In genomic region chr5:4893852-4894207, GRCm38 (mm10) we compare ENCODE assay signal across 16 mouse cellular contexts.
DNase-seq lines count a peak whose midpoint lies in the region; ATAC-seq lines count a peak whose summit lies in the region.
"Had no signal": no experiment of that assay in that cellular context is flagged by ENCODE, and none has a peak within 500 bp of the region (broad histone marks: within the 10 kb centered on the region; RNA-seq: fewer than 3 reads in every experiment).

No protein-coding gene starts in this region.

- H3K9ac ChIP-seq in forebrain, embryonic 15.5 days (replicated peaks) = no peak overlapping the region
- H3K9ac ChIP-seq in kidney, embryonic 16.5 days (replicated peaks; ENCODE audit: low read length) = no peak overlapping the region
- H3K9ac ChIP-seq in embryonic facial prominence, embryonic 12.5 days = no peak overlapping the region
- no peak overlapping the region for H3K9ac ChIP-seq in midbrain, embryonic 13.5 days (replicated peaks)
- H3K9ac ChIP-seq: liver, embryonic 14.5 days had no signal

- ATAC-seq in forebrain, embryonic 15.5 days (replicated peaks) = 0 out of 2 replicates have a peak, but pooled peaks have one; percentile 38
- ATAC-seq in kidney, embryonic 16.5 days (ENCODE audit: low FRiP score, low TSS enrichment) = no peak
- no peak for ATAC-seq in embryonic facial prominence, embryonic 12.5 days (ENCODE audit: insufficient number of reproducible peaks, insufficient read depth, low FRiP score, low TSS enrichment)
- ATAC-seq in midbrain, embryonic 13.5 days = peak; percentile 59

- H3K36me3 ChIP-seq in forebrain, embryonic 15.5 days = no peaks in the 10 kb centered on the region
- H3K36me3 ChIP-seq in forebrain, embryonic 10.5 days (replicated peaks) = no peaks in the 10 kb centered on the region
- no peaks in the 10 kb centered on the region for H3K36me3 ChIP-seq in kidney, embryonic 16.5 days (ENCODE audit: insufficient read depth, low read length)
- H3K36me3 ChIP-seq in embryonic facial prominence, embryonic 12.5 days = no peaks in the 10 kb centered on the region
- no peaks in the 10 kb centered on the region for H3K36me3 ChIP-seq in midbrain, embryonic 13.5 days

- H3K4me1 ChIP-seq in forebrain, embryonic 15.5 days = peaks cover 19% of the 10 kb centered on the region
- H3K4me1 ChIP-seq in forebrain, embryonic 10.5 days = peaks cover 30% of the 10 kb centered on the region
- H3K4me1 ChIP-seq in kidney, embryonic 16.5 days (ENCODE audit: insufficient read depth, low read length) = peaks cover 14% of the 10 kb centered on the region
- H3K4me1 ChIP-seq in embryonic facial prominence, embryonic 12.5 days = peaks cover 24% of the 10 kb centered on the region
- H3K4me1 ChIP-seq in midbrain, embryonic 13.5 days (replicated peaks) = peaks cover 38% of the 10 kb centered on the region

- no peaks in the 10 kb centered on the region for H3K9me3 ChIP-seq in forebrain, embryonic 15.5 days
- H3K9me3 ChIP-seq in forebrain, embryonic 10.5 days = no peaks in the 10 kb centered on the region
- H3K9me3 ChIP-seq in kidney, embryonic 16.5 days (ENCODE audit: low read length) = no peaks in the 10 kb centered on the region
- H3K9me3 ChIP-seq in embryonic facial prominence, embryonic 12.5 days = no peaks in the 10 kb centered on the region
- H3K9me3 ChIP-seq in midbrain, embryonic 13.5 days = no peaks in the 10 kb centered on the region

- no peak overlapping the region for H3K4me2 ChIP-seq in forebrain, embryonic 15.5 days (replicated peaks)
- H3K4me2 ChIP-seq in kidney, embryonic 16.5 days (replicated peaks; ENCODE audit: low read depth, low read length) = no peak overlapping the region
- H3K4me2 ChIP-seq in embryonic facial prominence, embryonic 12.5 days (replicated peaks) = no peak overlapping the region
- H3K4me2 ChIP-seq in midbrain, embryonic 13.5 days (replicated peaks) = no peak overlapping the region
- H3K4me2 ChIP-seq: heart, embryonic 11.5 days had no signal

- WGBS in forebrain, embryonic 15.5 days = 88% methylated on average over 5 of the region's 5 CpGs
- WGBS in forebrain, embryonic 10.5 days = 95% methylated on average over 5 of the region's 5 CpGs
- whole genome bisulfite sequencing in kidney, embryonic 16.5 days = 67% methylated on average over 5 of the region's 5 CpGs
- 72% methylated on average over 5 of the region's 5 CpGs for WGBS in embryonic facial prominence, embryonic 12.5 days
- 77% methylated on average over 5 of the region's 5 CpGs for whole genome bisulfite sequencing in midbrain, embryonic 13.5 days

- DNase-seq in forebrain, embryonic 10.5 days (ENCODE audit: extremely low spot score, low spot score) = no peak
- no peak for DNase-seq in kidney, postnatal 4 days
- no peak for DNase-seq in layer of hippocampus, adult 9-10 months (ENCODE audit: low spot score)
- DNase-seq in thymus, postnatal 0 days (ENCODE audit: low spot score) = no peak
- DNase-seq: adrenal gland, postnatal 25 days; cerebellum, postnatal 36 days; gastrocnemius, postnatal 25 days; kidney, adult 11 months; kidney, postnatal 36 days; thymus, postnatal 36 days had no signal

- H3K27me3 ChIP-seq in forebrain, embryonic 15.5 days = no peaks in the 10 kb centered on the region
- H3K27me3 ChIP-seq in forebrain, embryonic 10.5 days (ENCODE audit: poor library complexity, severe bottlenecking) = no peaks in the 10 kb centered on the region
- H3K27me3 ChIP-seq in kidney, embryonic 16.5 days (ENCODE audit: insufficient read depth, low read length) = no peaks in the 10 kb centered on the region
- no peaks in the 10 kb centered on the region for H3K27me3 ChIP-seq in embryonic facial prominence, embryonic 12.5 days
- H3K27me3 ChIP-seq in midbrain, embryonic 13.5 days = no peaks in the 10 kb centered on the region

- no peak overlapping the region for H3K4me3 ChIP-seq in forebrain, embryonic 15.5 days
- no peak overlapping the region for H3K4me3 ChIP-seq in forebrain, embryonic 10.5 days
- no peak overlapping the region for H3K4me3 ChIP-seq in kidney, embryonic 16.5 days (ENCODE audit: low read length)
- no peak overlapping the region for H3K4me3 ChIP-seq in embryonic facial prominence, embryonic 12.5 days
- no peak overlapping the region for H3K4me3 ChIP-seq in midbrain, embryonic 13.5 days (replicated peaks)

- peak overlapping the region; percentile 54 for H3K27ac ChIP-seq in forebrain, embryonic 15.5 days (replicated peaks)
- H3K27ac ChIP-seq in forebrain, embryonic 10.5 days = no peak overlapping the region
- peak overlapping the region; percentile 53 for H3K27ac ChIP-seq in kidney, embryonic 16.5 days (ENCODE audit: low read length)
- peak overlapping the region; percentile 73 for H3K27ac ChIP-seq in embryonic facial prominence, embryonic 12.5 days
- peak overlapping the region; percentile 80 for H3K27ac ChIP-seq in midbrain, embryonic 13.5 days
- H3K27ac ChIP-seq: liver, embryonic 14.5 days had no signal

Comparison
In these comparisons a context has a peak if more than half of its experiments do, and no peak if none do; other contexts are left out.
1. ATAC-seq: peak in forebrain, embryonic 15.5 days (single experiment) and midbrain, embryonic 13.5 days (single experiment); none in kidney, embryonic 16.5 days (single experiment) and embryonic facial prominence, embryonic 12.5 days (single experiment).